Mouse (Mus musculus) adrenal gland, postnatal 10 days (tissue): ENCODE results near the gene Ndc1. TPM values are rescaled to one million over a fixed set of nuclear protein-coding genes. Genes with fewer than 3 reads are reported as not detected.

Source experiments
- DNase-seq: peaks from one replicate; pipeline ENCODE4 v3.0.0; 2021; ENCODE audit warnings: mixed read lengths
- microRNA-seq: library from miRNA; unstranded; fragments of <30 nt; microRNA quantifications from one replicate; pipeline ENCODE4 v1.2.0, GENCODE M21; 2021
- total RNA-seq, 2 experiments: library from RNA; stranded (reverse); gene quantifications; 2 replicates each; pipeline ENCODE4 v1.2.3; 2021

Gene Ndc1
- total RNA-seq, 2 experiments from 2014 or later = 15.2 to 16.9 TPM

- no peak for DNase-seq
Observed at GRCm38 (mm10) chr4:107442891-107443483, 75.4 kb downstream of the Ndc1 start.

DNA sequence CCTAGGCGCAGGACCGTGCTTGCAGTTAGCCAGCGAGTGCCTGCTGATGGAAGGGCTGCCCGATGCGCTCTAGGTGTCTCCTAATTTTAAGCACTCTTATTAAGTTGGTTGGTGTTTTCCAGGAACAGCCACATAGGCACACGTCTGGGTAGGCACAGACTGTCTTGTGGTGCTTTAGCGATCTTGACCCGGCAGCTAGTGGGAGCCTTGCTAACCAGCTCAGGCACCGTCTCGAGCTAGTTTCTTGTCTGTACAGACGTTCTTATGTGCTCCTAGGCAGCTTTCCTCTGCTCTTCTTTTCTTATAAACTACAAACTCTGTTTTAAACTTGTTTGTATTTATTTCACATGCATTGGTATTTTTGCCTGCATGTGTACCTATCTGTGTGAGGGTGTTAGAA, 76.0 kb downstream of the Ndc1 start:
- DNase-seq = no peak

GRCm38 (mm10) chr4:107448481-107448880, 80.9 kb downstream of the Ndc1 start:
- peak; percentile 40 for DNase-seq

- no peak for DNase-seq
Observed at GRCm38 (mm10) chr4:107449519-107449918, 81.9 kb downstream of the Ndc1 start.

GRCm38 (mm10) chr4:107452266-107453015, 84.9 kb downstream of the Ndc1 start:
- DNase-seq = no peak

DNA sequence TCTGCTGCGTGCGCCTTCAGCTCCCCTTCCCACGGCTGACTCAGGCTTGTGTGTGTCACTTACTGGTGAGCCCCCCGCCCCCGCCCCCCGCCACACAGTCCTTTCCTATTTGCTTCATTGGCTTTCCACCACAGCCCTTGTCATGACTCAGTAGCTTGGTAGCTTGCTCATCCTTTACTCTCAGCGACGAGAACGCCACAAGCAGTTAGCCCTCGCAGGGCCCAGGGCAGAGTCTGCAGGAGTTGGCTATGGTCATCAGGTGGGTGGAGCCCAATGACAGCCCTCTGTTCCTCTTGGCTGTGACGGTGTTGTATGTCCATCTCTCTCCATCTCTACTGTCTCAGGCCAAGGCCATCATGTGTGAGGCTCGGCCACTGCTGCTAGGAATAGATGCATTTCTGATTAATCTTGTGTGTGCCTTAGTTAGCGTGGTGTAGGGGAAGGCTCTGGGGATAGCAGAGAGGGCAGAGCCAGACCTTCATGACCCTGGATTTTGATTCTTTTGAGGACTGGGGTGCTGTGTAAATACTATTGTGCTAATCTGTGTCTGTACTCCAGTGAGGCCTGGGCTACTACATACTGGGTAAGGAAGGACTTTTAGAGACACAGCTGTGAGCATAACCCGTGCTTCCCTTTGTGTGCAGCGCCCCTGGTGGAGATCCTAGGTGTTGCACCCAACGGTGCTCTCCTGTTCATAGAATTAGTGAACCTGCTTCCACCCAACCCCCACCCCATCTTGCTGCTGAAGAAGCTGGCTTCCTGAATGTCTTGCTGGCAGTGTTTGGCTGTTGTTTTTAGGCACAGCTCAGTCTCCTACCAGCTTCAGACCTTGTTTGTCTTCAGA, 85.8 kb downstream of the Ndc1 start:
- peak; percentile 93 for DNase-seq

- DNase-seq = no peak
Observed at GRCm38 (mm10) chr4:107457602-107458001, 90.0 kb downstream of the Ndc1 start.

DNA sequence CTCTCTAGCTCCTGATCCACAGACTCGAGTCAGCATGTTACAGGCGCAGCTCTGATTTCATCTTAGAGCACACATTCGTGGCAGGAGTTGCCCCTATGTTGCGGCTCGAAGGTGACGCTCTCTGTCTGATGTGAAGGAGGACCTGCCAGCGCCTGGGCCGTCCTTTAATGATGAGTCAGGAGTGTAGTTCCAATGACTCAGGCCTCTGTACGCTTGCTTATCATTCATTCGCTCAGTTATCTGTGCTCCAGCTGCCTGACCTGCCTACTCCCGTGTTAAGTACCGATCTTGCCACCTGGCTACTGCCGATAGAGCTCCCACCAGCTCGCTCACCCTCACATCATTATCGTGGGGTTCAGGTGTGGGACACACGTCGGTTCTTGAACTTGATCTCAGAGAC, 91.3 kb downstream of the Ndc1 start:
- peak; percentile 26 for DNase-seq

DNA sequence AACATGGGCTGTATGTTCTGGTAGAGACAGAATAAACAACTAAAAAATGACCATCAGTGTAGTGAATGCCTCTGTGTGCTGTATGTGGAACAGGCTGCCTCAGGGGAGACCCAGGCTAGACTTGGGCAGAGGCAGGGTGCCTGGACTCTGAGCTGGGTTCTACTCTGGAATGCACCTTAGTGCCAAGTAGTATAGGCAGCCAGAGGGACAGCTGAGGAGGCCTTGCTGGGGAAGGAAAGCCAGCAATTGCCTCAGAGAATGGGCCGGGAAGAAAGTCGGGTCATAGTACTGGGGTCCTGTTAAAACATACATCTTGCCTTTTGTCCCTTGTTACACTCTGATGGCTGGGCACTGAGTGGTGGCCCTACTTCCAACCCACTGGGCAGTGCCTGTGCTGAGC, 91.9 kb downstream of the Ndc1 start:
- DNase-seq = no peak

- no peak for DNase-seq
Observed at GRCm38 (mm10) chr4:107460468-107460867, 92.9 kb downstream of the Ndc1 start.

Small RNAs within 50 kb of the gene (microRNA-seq; reads per million reads assigned to microRNA genes)
- gene Gm24804 = not detected

Other genes with a start within 250 kb of the Ndc1 start
- 100 to 1,000 TPM; 288 to 289 TPM for gene Tmem59, start 189.4 kb upstream of the Ndc1 start, total RNA-seq
- gene Tceanc2, start 188.7 kb upstream of the Ndc1 start, total RNA-seq = 10 to 100 TPM; 22.4 to 22.8 TPM
- under 1 TPM in 1 of 2 experiments, not detected in 1; 0.27 TPM for gene Ldlrad1, start 158.6 kb upstream of the Ndc1 start, total RNA-seq
- 10 to 100 TPM; 29.3 to 29.5 TPM for gene Lrrc42, start 114.3 kb upstream of the Ndc1 start, total RNA-seq
- 10 to 100 TPM; 21.9 to 28.5 TPM for gene Hspb11, start 114.2 kb upstream of the Ndc1 start, total RNA-seq
- gene Dio1, start 60.6 kb upstream of the Ndc1 start, total RNA-seq = 10 to 100 TPM in 1 of 2 experiments, 1 to 10 TPM in 1; 9.1 to 12.2 TPM
- gene Yipf1, start 53.4 kb upstream of the Ndc1 start, total RNA-seq = 10 to 100 TPM; 49.3 to 52.6 TPM
- gene Glis1, start 66.8 kb downstream of the Ndc1 start, total RNA-seq = under 1 TPM; 0.27 to 0.73 TPM